Mouse (Mus musculus) urinary bladder, adult 2 months (tissue): ENCODE measurements around the gene Hhipl1. TPM values are rescaled to one million over a fixed set of nuclear protein-coding genes. Genes with fewer than 3 reads are reported as not detected.

ENCODE experiments used
- DNase-seq: peaks from one replicate; pipeline ENCODE4 v3.0.0; 2022; ENCODE audit warnings: low spot score
- polyA plus RNA-seq: library from polyadenylated mRNA; depleted of rRNA; stranded (reverse); fragments of >200 nt; gene quantifications from 2 replicates; pipeline ENCODE4 v1.2.3, GENCODE M21; 2012

Gene Hhipl1
- polyA plus RNA-seq, 1 experiment, result 2.9 TPM

DNA sequence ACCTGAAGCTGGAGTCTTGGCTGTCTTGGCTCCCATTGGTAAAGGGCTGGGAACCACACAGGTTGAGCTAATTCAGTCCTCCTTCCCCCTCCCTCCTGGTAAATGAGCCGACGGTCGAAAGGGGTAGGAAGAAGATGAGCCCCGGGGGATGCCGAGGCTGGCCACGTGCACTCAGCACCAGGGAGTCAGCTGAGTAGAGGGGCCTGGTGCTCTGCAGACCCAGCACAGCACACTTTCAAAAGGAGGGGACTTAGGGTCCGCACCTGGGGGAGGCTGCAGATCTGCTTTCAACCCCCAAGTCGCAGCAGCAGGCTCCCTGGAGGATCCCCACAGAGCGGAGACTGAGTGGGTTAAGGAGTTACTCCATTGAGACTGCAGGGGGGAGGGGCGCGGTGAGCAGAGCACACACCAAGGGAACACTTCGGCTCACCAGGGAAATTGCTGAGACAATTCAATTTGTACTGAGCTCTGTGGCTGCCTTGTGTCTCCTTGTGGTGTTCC lies 28.7 kb upstream of the Hhipl1 start:
- DNase-seq, result no peak

DNA sequence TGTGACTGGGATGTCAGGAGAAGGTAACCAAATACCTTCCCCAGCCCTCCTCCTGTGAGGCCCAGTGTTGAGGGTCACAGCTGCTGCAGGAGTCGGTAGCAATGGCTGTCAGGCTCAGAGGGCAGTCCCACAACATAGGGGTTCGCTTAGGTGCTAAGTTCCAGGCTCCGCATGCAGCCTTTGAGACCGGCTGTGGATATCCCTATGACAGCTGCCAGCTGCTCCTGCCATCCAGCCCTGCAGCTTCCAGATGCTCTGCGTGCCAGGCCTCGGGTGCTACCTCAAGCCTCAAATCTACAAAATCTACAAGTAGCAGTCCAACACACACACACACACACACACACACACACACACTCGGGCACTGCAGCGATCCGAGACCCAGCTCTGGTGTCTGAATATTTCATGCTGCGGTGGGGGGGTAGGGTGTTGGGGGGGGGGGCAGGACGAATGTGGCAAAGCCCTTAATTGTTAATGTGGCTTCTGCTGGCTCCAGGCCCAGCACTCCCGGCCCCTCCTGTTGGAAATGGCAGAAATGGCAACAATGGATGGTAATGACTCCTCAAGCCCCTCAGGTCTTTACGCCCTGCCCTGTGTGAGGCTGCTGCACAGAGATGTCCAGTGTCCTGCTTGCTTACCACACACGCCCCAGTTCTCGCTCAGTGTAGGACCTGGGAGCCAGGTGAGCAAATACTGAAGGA lies 27.7 kb upstream of the Hhipl1 start:
- peak; percentile 19 for DNase-seq

DNA sequence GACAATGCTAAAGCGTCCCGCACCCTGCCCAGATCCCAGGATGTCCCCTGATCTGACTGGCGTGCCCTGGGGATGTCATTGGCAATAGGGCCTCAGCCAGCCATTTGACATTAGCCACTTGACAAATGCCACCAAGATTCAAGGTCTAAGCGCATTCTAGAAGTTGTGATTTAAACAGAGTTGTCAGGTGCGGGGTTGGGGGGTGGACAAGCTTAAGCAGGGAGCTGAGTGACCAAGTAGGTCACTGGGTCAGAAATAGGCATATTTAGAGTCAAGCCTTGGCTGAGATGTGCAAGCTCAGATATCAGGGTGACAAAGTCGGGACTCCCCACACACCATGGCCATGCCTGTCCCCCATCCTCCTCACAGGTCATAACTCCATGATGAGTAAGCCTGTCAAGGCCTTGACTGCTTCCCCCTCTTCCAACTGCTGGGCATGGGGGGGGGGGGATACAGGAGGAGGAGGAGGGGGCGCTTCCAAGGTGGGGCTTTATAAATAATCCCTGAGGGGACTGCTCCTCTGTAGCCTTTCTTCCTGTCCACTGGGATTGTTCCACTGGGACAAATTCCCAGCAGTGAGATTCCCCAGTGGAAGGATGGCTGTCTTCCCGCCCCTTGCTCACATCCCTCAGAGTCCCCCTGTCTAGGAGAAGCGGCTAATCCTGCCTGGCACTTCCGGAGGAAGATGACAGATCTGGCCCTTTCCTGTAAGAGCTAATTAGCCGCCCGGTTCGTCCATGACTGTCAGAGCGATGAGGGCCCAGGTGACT lies 21.4 kb upstream of the Hhipl1 start:
- DNase-seq, result peak; percentile 19

GRCm38 (mm10) chr12:108285225-108286011 lies 20.7 kb upstream of the Hhipl1 start:
- no peak for DNase-seq

DNA sequence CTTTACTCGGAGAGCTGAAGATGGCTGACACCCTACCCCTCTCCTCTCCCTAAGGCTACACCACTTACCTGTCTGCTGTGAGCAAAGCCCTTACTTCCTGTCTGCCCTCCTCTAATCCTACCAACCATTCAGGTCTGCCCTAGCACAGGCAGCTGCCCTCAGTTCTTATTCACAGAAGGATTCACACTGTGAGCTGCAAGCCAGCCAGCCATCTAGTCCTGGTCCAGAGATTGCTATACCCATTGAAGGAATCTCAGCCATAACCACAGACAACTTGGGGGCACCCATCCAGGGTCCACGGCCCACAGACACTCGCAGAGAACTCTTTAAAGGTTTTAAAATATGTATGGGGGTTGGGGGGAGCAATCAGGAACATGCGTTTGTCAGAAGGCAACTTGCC lies 19.7 kb upstream of the Hhipl1 start:
- no peak for DNase-seq

- DNase-seq, result no peak
Observed at GRCm38 (mm10) chr12:108287011-108287410, 19.1 kb upstream of the Hhipl1 start.

GRCm38 (mm10) chr12:108288127-108288880 lies 17.8 kb upstream of the Hhipl1 start:
- DNase-seq, result peak; percentile 32

- DNase-seq, result no peak
Observed at GRCm38 (mm10) chr12:108292419-108292818, 13.7 kb upstream of the Hhipl1 start.

GRCm38 (mm10) chr12:108292957-108293356 lies 13.1 kb upstream of the Hhipl1 start:
- peak; percentile 54 for DNase-seq

- no peak for DNase-seq
Observed at GRCm38 (mm10) chr12:108294620-108295019, 11.4 kb upstream of the Hhipl1 start.

DNA sequence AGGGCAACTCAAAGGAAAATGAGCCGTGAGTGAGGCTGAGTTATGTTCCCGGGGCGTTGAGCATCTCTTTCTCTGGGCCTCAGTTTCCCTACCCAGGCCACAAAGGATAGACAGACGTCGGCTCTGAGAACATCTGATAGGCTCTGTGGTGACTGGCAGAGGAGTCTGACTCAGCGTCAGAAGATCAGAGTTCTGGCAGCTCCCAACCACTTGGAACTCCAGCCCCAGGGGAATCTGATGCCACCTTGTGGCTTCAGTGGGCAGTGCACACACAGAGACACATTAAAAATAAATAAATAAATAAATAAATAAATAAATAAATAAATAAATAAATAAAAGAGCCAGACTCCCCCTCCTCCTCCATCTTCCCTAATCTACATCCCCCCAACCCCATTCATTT lies 9.0 kb upstream of the Hhipl1 start:
- no peak for DNase-seq

DNA sequence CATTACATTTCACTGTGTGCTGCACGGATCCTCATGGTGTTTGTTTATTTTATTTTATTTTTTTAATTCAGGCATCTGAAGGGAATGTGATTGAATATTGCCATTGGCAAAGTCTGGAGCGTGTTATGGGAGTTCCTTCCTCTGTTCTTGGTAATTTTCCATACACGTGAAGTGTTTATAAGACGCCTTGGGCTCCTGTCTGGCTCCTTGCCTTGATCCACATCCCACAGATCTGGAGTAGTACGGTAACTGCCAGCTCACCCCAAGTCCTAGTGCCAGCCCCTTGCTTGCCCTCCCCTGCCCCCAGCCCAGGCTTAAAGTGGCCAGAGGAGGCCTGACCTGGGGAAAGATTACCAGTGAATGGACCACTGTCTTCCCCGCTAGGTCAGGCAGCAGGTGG lies 5.1 kb upstream of the Hhipl1 start:
- DNase-seq, result no peak

DNA sequence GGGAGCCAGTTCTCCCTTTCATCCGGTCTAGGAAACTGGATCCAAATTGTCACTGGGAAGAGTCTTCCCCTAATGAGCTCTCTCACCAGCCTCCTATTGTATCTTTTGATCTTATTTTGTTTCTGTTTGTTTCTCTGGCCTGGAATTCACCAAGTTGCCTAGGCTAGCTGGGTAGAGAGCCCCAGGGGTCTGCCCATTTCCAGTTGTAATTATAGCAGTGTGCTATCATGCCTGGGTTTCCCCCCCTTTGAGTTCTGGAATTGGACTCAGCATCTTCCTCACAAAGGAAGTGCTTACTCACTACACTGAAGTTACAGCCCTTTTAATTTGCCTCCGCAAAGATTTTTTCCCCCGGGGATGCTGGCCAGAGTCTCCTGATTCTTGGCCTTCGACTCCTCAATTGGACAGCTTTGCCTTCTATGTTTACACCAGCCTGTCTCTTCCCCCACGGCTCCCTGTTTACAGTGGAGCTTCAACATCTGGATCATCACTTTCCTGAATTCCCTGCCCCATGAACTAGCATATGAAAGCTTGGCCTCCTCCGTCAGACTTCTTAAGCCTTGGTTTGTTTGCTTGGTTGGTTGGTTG lies 2.2 kb upstream of the Hhipl1 start:
- DNase-seq, result no peak

DNA sequence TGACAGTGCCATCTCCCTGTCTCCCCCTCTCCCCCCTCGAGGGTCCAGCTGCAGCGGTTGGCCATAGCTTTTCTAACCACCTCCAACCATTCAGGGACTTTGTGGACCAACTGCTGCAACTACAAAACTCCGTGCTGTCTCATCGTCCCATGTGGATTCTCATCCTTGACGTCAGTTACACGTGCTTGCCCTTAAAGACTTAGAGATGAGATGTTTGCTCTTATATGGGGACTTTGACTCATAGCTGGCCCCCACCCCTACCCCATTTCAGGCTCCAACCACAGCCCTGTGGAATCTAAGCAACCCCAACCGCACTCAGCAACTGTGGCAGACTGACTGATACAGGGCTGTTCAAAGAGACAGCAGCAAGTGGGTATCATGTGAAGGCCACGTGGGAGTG lies 898 bp upstream of the Hhipl1 start:
- DNase-seq, result no peak

DNA sequence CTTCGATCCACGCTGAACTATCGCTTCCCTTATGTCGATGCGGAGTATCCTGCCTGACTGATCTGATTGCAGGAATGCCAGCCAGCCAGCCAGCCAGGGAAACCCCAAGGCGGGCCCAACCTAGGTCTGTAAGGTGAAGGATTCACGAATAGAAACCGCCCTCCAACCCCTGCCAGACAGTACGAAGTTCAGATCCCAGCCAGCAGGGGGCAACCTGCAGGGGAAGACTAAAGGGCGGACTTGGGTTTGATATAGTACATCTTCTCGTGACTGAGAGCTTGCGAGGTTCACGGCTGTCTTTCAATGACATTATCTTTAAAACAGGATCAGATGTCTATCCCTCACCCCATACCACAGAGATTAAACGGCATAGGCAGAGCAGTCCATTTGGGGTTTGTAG lies 1.5 kb downstream of the Hhipl1 start:
- DNase-seq, result no peak

DNA sequence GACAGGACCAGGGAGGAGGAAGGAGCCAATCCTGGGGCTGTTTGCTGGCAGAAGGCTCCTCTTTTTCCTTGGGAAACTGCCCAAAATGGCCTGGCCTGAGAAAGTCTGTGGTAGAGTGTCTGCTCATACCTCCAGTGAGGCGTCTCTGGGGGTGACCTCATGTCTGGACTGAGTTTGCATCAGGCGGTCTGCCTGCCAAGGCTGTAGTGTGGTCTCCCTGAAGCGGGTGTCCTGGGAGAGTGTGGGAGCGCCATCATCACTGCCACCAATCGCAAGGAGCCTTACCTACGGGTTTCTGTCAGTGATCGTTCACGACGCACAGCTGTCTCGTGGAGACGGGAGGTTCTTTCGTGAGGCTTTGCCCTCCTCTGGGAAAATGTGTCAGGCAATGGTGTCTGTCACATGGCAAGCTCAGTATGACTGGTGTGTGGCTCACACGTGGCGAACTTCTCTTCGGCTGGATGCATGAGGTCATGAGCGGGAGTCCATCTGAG lies 2.3 kb downstream of the Hhipl1 start:
- DNase-seq, result no peak

- DNase-seq, result no peak
Observed at GRCm38 (mm10) chr12:108309116-108309794, 3.2 kb downstream of the Hhipl1 start.

DNA sequence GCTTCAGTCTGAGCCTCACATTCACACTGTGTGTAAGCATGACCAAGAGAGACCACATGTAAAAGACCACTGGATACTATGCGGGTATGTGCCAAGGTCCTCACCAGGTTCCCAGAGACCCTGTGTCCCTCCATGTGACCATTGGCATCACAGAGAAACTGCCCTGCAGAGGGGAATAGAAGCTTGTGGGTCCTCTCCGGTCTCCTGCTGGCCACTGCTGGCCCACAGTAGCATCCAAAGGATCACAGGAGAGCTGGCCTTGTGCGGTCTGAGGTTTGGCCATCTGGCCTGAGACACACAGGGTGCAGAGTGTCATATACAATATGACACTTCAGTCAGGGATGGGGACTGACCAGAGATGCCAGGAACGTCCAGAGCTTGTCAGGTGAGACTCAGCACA lies 4.0 kb downstream of the Hhipl1 start:
- no peak for DNase-seq

DNA sequence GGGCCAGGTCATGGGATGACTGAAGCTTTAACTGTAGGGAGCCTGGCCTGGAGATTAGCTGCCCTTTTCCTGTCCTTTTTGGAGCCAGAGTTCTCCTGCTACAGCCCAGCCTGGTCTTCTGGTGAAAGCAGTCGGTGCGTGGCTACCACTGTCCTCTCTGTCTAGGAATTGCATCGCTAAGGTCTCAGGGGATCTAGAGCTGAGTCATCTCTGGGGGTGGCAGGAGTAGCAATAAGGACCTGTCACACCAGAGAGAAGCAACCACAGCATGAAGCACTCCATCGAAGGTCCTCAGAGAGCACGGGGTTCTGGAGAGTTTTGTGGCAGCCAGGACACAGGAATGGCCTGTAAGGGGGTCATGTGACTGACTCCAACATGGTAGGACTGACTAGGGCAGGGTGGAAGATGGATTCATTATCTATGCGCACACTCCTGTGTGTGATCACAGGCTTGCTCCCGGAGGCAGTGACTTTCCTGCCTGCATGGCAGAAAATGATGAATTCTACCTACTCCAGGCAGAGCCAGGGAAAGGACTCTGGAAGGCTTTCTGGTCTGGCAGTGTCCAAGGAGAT lies 4.5 kb downstream of the Hhipl1 start:
- DNase-seq, result no peak

- no peak for DNase-seq
Observed at GRCm38 (mm10) chr12:108311741-108312290, 5.7 kb downstream of the Hhipl1 start.
